Mouse (Mus musculus) neural tube, embryonic 12.5 days (tissue): Measurements from ENCODE around the gene Maip1. TPM values are rescaled to one million over a fixed set of nuclear protein-coding genes. Genes with fewer than 3 reads are reported as not detected.
A peak's percentile ranks its signal among the peaks of the same experiment; 100 is the strongest.

Source experiments
- ATAC-seq: fragments of 200-750 bp; cut with Nextera tagmentation; 2 replicates; pipeline ENCODE4 v1.8.0; 2017; ENCODE audit warnings: low read depth, mild to moderate bottlenecking, moderate TSS enrichment, moderate library complexity; ENCODE audit not compliant: low FRiP score
- H3K27ac ChIP-seq: fragments of 300-500 bp; sonication (generic); 2 replicates; pipeline ENCODE4 v1.5.1; 2016
- H3K27me3 ChIP-seq: fragments of 300-500 bp; sonication (generic); replicated peaks from 2 replicates; pipeline ENCODE4 v1.6.1; 2016; ENCODE audit warnings: mild to moderate bottlenecking
- H3K36me3 ChIP-seq: fragments of 300-500 bp; sonication (generic); 2 replicates; pipeline ENCODE4 v1.6.1; 2016; ENCODE audit warnings: mild to moderate bottlenecking
- H3K4me1 ChIP-seq: fragments of 300-500 bp; sonication (generic); 2 replicates; pipeline ENCODE4 v1.6.1; 2016
- H3K4me2 ChIP-seq: fragments of 300-500 bp; sonication (generic); replicated peaks from 2 replicates; pipeline ENCODE4 v1.6.1; 2016; ENCODE audit warnings: mild to moderate bottlenecking
- H3K4me3 ChIP-seq: fragments of 300-500 bp; sonication (generic); 2 replicates; pipeline ENCODE4 v1.5.1; 2016
- H3K9ac ChIP-seq: fragments of 300-500 bp; sonication (generic); 2 replicates; pipeline ENCODE4 v1.6.1; 2016; ENCODE audit warnings: mild to moderate bottlenecking
- H3K9me3 ChIP-seq: fragments of 300-500 bp; sonication (generic); 2 replicates; pipeline ENCODE4 v1.6.1; 2016; ENCODE audit warnings: mild to moderate bottlenecking
- WGBS: fragments of 180-500 bp; shearing (Covaris S2); methylation state at CpG from one replicate; pipeline ENCODE4 v1.1.7; 2016; 5-methylcytosine and 5-hydroxymethylcytosine counted together
- polyA plus RNA-seq: library from polyadenylated mRNA; unstranded; fragments of >200 nt; fragmentation: Nextera tagmentation; extraction: Ambion mirVana; gene quantifications from 2 replicates; pipeline ENCODE4 v1.2.1, GENCODE M21; 2016

Maip1 gene
- polyA plus RNA-seq = 17.9 and 18.2 TPM in 2 replicates

GRCm38 (mm10) chr1:57406187-57407151 lies at the start of gene Maip1, which contains the start of gene Tyw5:
Gene Maip1 (plus strand): TSS chr1:57406328.
Gene Tyw5 (minus strand): TSS chr1:57407101.
- peak within 1 kb of the TSS; percentile 75 for H3K4me3 ChIP-seq
- H3K4me2 ChIP-seq = peak within 1 kb of the TSS; percentile 81
- no peaks in the 10 kb centered on the region for H3K36me3 ChIP-seq
- no peaks in the 10 kb centered on the region for H3K9me3 ChIP-seq
- under 1% methylated on average over 72 of the region's 72 CpGs for WGBS
- no peaks in the 10 kb centered on the region for H3K27me3 ChIP-seq
- H3K27ac ChIP-seq = peak within 1 kb of the TSS; percentile 12; the same call in 1 of the 2 replicates
- H3K4me1 ChIP-seq = peaks cover 20% of the 10 kb centered on the region
- ATAC-seq = peak; percentile 94
- H3K9ac ChIP-seq = peak within 1 kb of the TSS; percentile 84

GRCm38 (mm10) chr1:57358546-57358945 lies 47.6 kb upstream of the Maip1 start:
- no peaks in the 10 kb centered on the region for H3K9me3 ChIP-seq
- H3K9ac ChIP-seq = no peak overlapping the region
- H3K27ac ChIP-seq = no peak overlapping the region
- H3K4me2 ChIP-seq = no peak overlapping the region
- H3K4me1 ChIP-seq = no peaks in the 10 kb centered on the region
- H3K36me3 ChIP-seq = no peaks in the 10 kb centered on the region
- no peak overlapping the region for H3K4me3 ChIP-seq
- ATAC-seq = no peak
- no peaks in the 10 kb centered on the region for H3K27me3 ChIP-seq
- 79% methylated on average over 5 of the region's 5 CpGs for WGBS

GRCm38 (mm10) chr1:57367446-57367845 lies 38.7 kb upstream of the Maip1 start:
- Histone ChIP-seq H3K4me3 (no peak overlapping the region), H3K4me2 (no peak overlapping the region), H3K4me1 (no peaks in the 10 kb centered on the region), H3K9me3 (no peaks in the 10 kb centered on the region), H3K27me3 (no peaks in the 10 kb centered on the region), H3K9ac (no peak overlapping the region), H3K27ac (no peak overlapping the region), H3K36me3 (no peaks in the 10 kb centered on the region)
- no peak for ATAC-seq
- WGBS = 92% methylated on average over 3 of the region's 3 CpGs

GRCm38 (mm10) chr1:57369111-57369510 lies 37.0 kb upstream of the Maip1 start:
- no peak for ATAC-seq

GRCm38 (mm10) chr1:57370451-57370850 lies 35.7 kb upstream of the Maip1 start:
- Histone ChIP-seq H3K4me2 (no peak overlapping the region), H3K9me3 (no peaks in the 10 kb centered on the region), H3K27ac (no peak overlapping the region), H3K4me1 (no peaks in the 10 kb centered on the region), H3K9ac (no peak overlapping the region), H3K4me3 (no peak overlapping the region), H3K27me3 (no peaks in the 10 kb centered on the region), H3K36me3 (no peaks in the 10 kb centered on the region)
- WGBS = 80% methylated on average over 4 of the region's 4 CpGs
- no peak for ATAC-seq

More at GRCm38 (mm10) chr1:57369111-57369510, 37.0 kb upstream of the Maip1 start:
- Histone ChIP-seq H3K27me3 (no peaks in the 10 kb centered on the region), H3K9me3 (no peaks in the 10 kb centered on the region), H3K27ac (no peak overlapping the region), H3K36me3 (no peaks in the 10 kb centered on the region), H3K9ac (no peak overlapping the region), H3K4me1 (no peaks in the 10 kb centered on the region), H3K4me2 (no peak overlapping the region), H3K4me3 (no peak overlapping the region)
- WGBS = 85% methylated on average over 4 of the region's 4 CpGs

GRCm38 (mm10) chr1:57375276-57375675 lies 30.9 kb upstream of the Maip1 start:
- Histone ChIP-seq H3K9ac (no peak overlapping the region), H3K27me3 (no peaks in the 10 kb centered on the region), H3K9me3 (no peaks in the 10 kb centered on the region), H3K27ac (no peak overlapping the region), H3K4me1 (no peaks in the 10 kb centered on the region), H3K4me3 (no peak overlapping the region), H3K4me2 (no peak overlapping the region), H3K36me3 (no peaks in the 10 kb centered on the region)
- WGBS = 98% methylated on average over 2 of the region's 2 CpGs
- ATAC-seq = no peak

- no peak overlapping the region for H3K9ac ChIP-seq
- no peak overlapping the region for H3K4me3 ChIP-seq
- H3K27ac ChIP-seq = no peak overlapping the region
- H3K27me3 ChIP-seq = no peaks in the 10 kb centered on the region
- 70% methylated on average over 6 of the region's 6 CpGs for WGBS
- H3K4me2 ChIP-seq = peak overlapping the region; percentile 91
- no peaks in the 10 kb centered on the region for H3K4me1 ChIP-seq
- H3K36me3 ChIP-seq = no peaks in the 10 kb centered on the region
- ATAC-seq = no peak
- no peaks in the 10 kb centered on the region for H3K9me3 ChIP-seq
Measured at GRCm38 (mm10) chr1:57376806-57377205, 29.3 kb upstream of the Maip1 start.

GRCm38 (mm10) chr1:57377376-57378341 lies 28.5 kb upstream of the Maip1 start, which contains the start of gene 1700066M21Rik:
Gene 1700066M21Rik (plus strand): TSS chr1:57377620.
- ATAC-seq = peak; percentile 98

GRCm38 (mm10) chr1:57386519-57386918 lies 19.6 kb upstream of the Maip1 start:
- Histone ChIP-seq H3K4me2 (no peak overlapping the region), H3K27me3 (no peaks in the 10 kb centered on the region), H3K4me3 (no peak overlapping the region), H3K27ac (no peak overlapping the region), H3K9ac (no peak overlapping the region), H3K4me1 (no peaks in the 10 kb centered on the region), H3K36me3 (peaks cover 4% of the 10 kb centered on the region; the same call in 1 of the 2 replicates), H3K9me3 (no peaks in the 10 kb centered on the region)
- no peak for ATAC-seq

More at GRCm38 (mm10) chr1:57377376-57378341, 28.5 kb upstream of the Maip1 start, which contains the start of gene 1700066M21Rik:
- Histone ChIP-seq H3K9me3 (no peaks in the 10 kb centered on the region), H3K4me2 (peak within 1 kb of the TSS; percentile 91), H3K27me3 (no peaks in the 10 kb centered on the region), H3K36me3 (no peaks in the 10 kb centered on the region), H3K9ac (peak within 1 kb of the TSS; percentile 86), H3K27ac (peak within 1 kb of the TSS; percentile 62), H3K4me1 (no peaks in the 10 kb centered on the region), H3K4me3 (peak within 1 kb of the TSS; percentile 86)
- WGBS = under 1% methylated on average over 81 of the region's 81 CpGs

GRCm38 (mm10) chr1:57387876-57388275 lies 18.3 kb upstream of the Maip1 start:
- H3K36me3 ChIP-seq = peaks cover 5% of the 10 kb centered on the region

GRCm38 (mm10) chr1:57388402-57389155 lies 17.5 kb upstream of the Maip1 start:
- Histone ChIP-seq H3K4me1 (no peaks in the 10 kb centered on the region), H3K9ac (no peak overlapping the region), H3K27me3 (no peaks in the 10 kb centered on the region), H3K36me3 (peaks cover 12% of the 10 kb centered on the region), H3K4me2 (no peak overlapping the region), H3K9me3 (no peaks in the 10 kb centered on the region), H3K4me3 (no peak overlapping the region), H3K27ac (no peak overlapping the region)
- 0 out of 2 replicates have a peak, but pooled peaks have one; percentile 53 for ATAC-seq
- 93% methylated on average over 8 of the region's 8 CpGs for WGBS

More at GRCm38 (mm10) chr1:57387876-57388275, 18.3 kb upstream of the Maip1 start:
- no peak overlapping the region for H3K4me2 ChIP-seq
- ATAC-seq = peak; percentile 94
- H3K9ac ChIP-seq = no peak overlapping the region
- no peaks in the 10 kb centered on the region for H3K9me3 ChIP-seq
- H3K4me1 ChIP-seq = no peaks in the 10 kb centered on the region
- WGBS = 61% methylated on average over 2 of the region's 2 CpGs
- no peaks in the 10 kb centered on the region for H3K27me3 ChIP-seq
- no peak overlapping the region for H3K4me3 ChIP-seq
- H3K27ac ChIP-seq = no peak overlapping the region
